Mouse (Mus musculus) ES-CJ7 (cell line): ENCODE results near the gene Cul5.

Source experiments
- DNase-seq: peaks from one replicate; pipeline ENCODE4 v3.0.0; 2011; ENCODE audit warnings: low read depth, low spot score

Cul5 gene

DNA sequence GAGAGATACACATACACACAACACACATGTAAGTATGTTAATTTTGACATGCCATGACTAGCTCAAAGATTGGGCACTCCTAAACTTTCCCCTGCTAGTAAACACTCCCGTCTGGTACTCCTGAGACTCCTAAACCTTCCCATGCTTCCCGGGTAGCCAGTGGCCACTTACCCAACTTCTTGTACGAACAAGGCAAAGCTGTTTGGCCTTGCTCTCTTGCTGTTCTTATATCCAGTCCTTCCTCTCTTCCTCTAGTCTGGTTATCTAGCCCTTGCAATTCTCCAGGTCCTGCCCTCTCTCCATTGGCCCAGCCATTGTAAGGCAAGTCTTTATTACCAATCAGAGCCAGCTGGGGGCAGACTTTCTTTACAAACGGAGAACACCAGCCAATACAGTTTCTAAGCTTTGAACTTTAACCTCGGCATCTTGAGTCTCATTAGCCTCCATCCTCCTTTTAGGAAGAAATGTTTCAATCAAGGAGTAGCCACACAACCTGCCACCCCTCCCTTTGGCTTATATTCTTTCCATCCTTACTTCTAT is at the start of gene Cul5:
TSS of gene Cul5 (minus strand) at position 335 of the 540 bp plus-strand sequence.
- DNase-seq: peak; percentile 89

- DNase-seq: peak; percentile 99
Measured at GRCm38 (mm10) chr9:53705992-53706696, 36.3 kb upstream of the Cul5 start, which contains the start of gene Rab39. TSS of gene Rab39 (minus strand) at chr9:53706232.

- DNase-seq: no peak
Measured at GRCm38 (mm10) chr9:53705491-53705991, 35.7 kb upstream of the Cul5 start.

DNA sequence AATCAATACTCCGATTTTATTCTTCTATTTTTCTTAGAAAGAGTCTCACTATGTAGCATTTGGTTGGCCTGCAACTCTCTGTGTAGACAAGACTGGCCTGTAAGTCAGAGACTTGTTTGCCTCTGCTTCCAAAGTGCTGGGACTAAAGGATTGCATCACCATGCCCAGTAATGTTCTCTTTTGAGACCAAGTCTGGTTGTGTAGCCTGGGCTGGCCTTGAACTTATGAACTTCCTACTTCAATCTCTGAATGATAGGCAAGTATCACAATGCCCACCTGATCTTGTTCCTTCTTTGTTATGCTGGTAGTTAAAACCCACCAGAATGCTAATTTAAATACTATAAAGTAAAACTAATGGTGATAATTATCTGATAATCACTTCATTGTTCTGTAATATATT is 33.2 kb upstream of the Cul5 start:
- DNase-seq: peak; percentile 65

GRCm38 (mm10) chr9:53700496-53700895 is 30.7 kb upstream of the Cul5 start:
- no peak for DNase-seq

DNA sequence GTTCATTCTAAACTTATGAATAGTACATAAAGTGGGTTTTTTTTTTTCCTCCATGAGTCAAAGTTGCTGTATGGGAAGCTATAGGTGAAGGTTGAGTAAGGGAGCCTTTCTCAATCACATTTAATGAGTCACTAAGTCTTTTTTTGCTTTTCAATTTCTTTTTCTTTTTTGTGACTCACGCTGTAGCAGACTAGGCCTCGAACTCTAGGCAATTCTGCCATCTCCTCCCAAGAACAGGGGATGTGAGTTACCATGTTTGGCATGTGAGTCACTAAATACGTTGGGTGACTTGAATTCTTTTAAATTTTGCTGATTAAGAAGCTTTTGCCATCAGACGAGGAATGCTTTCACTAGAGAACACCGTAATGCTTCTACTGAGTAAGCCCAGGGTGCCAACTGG is 26.0 kb upstream of the Cul5 start:
- DNase-seq: no peak

GRCm38 (mm10) chr9:53693718-53694117 is 23.9 kb upstream of the Cul5 start:
- DNase-seq: no peak

DNA sequence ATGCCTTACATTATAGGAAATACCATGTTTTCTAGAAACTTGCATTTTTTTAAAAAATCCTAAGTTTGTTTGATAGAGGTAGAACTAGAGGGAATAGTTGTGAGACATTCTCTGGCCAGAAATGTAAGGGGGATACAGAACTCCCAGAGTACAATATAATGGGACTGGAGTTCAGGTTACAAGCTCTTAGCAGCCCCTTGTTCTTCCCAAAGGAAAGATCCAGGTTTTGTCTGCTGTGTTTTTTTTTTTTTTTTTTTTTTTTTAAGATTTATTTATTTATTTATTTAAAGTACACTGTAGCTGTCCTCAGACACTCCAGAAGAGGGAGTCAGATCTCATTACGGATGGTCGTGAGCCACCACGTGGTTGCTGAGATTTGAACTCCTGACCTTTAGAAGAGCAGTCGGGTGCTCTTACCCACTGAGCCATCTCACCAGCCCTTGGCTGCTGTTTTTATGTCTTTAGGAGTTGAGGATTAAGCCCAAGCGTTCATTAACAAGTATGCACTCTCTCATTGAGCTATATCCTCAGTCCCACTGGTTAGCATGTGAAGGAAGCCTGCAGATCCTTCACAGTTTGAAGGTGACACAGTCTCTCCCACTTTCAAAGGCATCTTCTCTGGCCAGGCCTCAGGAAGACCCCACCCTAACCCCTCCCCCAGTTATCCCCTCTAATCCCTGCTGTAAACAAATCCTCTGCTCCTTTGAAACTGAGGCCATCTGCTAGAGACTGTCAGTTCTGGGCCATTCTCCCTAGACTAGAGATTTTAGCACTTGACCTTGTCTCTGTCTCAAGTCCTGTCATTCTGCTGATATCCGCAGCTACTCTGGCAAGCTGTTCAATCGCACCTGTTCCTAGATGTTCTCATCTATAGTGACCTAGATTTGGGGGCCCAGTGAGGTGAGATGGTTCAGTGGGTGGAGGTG is 22.2 kb upstream of the Cul5 start:
- peak; percentile 81 for DNase-seq

DNA sequence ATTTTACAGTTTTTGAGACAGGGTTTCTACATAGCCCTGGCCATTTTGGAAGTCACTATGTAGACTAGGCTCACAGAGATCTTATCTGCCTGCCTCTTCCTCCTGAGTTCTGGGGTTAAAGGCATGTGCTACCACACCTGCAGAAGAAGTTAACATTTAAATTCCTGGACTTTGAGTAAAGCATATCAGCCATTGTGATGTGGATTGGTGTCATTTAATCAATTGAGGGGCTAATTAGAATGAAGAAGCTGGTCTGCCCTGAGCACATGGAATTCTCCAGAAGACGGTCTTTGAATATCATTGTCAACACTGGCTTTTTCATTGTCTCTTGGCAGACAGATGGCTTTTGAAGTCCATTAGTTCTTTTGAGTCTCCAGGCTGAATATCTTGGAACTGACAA is 11.0 kb upstream of the Cul5 start:
- peak; percentile 76 for DNase-seq

- peak; percentile 63 for DNase-seq
Measured at GRCm38 (mm10) chr9:53676921-53677320, 7.1 kb upstream of the Cul5 start.

- peak; percentile 95 for DNase-seq
Measured at GRCm38 (mm10) chr9:53673571-53673970, 3.8 kb upstream of the Cul5 start.

GRCm38 (mm10) chr9:53667020-53667669 is 2.7 kb downstream of the Cul5 start:
- peak; percentile 91 for DNase-seq

DNA sequence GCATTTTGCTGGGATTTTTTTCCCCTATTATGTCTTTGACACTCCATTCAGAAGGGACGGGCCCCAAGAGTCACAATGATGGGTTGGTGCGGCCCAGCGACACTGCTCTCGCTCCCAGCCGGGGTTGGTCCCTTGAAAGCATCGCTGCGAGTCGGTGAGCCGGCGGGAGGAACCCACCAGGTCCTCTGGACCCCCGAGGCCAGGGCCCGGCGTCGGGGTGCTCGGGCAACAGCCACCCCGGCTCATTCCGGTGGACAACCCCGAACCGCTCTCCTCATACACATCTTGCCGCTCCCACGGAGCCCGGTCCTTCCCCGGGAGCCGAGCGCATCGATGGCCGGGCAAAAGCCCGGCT is 3.2 kb downstream of the Cul5 start:
- no peak for DNase-seq

DNA sequence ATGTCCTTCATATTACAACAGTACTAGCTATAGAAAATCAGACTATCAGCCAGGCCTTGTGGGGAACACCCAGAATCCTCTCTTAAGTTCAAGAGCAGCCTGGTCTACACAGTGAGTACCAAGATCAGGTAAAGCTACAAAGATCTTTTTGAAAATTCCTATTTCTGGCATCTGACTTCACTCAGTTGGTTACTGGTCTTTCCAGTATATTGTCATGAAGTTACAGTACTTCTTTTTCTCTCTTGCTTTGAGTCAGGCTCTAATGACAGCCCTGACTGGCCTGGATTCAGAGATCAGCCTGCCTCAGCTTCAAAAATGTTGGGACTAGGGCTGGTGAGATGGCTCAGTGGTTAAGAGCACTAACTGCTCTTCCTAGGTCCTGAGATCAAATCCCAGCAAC is 4.4 kb downstream of the Cul5 start:
- DNase-seq: no peak

- no peak for DNase-seq
Measured at GRCm38 (mm10) chr9:53664819-53665218, 5.0 kb downstream of the Cul5 start.

DNA sequence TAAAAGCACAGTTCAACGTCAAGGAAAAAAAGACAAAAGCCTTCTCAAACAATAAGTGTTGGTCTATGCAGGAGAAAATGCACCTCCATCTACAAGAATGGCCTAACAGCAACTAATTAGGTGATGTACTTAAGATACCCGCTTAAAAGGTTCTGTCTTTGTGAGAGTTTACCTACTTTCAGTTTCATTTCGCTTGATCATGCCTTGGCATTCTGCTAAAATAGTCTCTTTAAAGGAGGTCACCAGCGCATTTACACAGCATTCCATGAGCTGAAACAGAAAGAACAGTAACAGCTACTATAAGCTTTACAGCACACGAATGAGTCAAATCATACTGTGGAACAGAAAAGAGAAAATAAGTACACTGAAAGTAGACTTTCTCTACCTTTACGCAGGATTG is 35.0 kb downstream of the Cul5 start:
- no peak for DNase-seq

DNA sequence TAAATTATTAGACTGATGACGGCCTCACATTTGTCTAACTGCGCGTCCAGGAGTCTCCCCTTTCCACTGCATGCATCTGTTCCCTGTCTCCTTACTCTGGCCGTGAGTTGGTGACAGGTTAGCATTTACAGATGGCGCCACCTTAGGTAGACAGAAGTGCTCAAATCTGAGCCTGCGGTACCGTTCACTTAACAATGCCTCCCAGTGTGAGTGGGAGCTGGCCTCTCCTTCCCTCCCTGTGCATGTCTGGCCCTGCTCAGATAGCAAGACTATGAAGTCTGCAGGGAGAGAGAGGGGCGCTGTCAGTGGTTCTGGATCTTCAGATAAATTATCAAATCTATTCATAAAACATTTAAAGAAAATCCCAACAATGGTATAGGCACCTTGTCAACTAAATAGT is 54.6 kb downstream of the Cul5 start:
- peak; percentile 25 for DNase-seq

GRCm38 (mm10) chr9:53614286-53614685 is 55.5 kb downstream of the Cul5 start:
- DNase-seq: no peak

DNA sequence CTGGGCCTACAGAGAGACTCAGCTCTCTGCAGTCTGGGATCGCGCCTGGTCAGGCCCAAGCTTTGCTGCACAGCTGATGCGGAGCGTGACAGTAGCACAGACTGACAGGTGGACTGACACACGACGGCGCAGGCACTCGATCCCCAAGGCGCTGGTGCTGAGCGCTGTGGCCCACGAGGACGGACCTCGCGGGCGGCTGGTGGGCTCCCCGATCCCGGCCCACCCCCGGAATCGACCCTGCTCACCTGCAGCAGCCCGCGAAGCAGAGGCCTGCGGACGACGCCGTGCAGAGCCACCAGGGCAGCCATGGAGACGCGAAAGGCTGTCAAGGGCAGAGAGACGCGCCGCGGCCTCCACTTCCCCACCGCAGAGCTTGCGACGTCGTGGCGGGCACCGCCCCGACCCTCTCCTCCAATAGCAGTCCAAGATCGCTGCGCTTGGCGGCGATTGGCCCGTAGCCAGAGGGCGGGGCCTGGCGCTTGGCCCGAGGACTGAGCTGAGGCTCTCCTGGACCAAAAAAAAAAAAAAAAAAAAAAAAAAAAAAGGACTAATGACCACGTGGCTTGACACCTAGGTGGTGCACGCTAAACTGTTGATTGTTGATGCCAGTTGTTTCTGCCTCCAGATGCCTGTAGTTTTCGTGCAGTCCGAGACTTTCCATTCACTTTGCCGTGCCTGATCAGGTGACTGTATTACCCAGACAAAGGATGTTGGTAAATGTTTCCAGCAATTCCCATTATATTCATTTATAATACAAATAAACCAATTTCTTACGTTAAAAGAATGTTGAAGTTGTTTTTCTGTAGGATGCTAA is 59.6 kb downstream of the Cul5 start, which contains the start of gene Acat1:
TSS of gene Acat1 (minus strand) at position 415 of the 814 bp plus-strand sequence.
- peak; percentile 86 for DNase-seq

GRCm38 (mm10) chr9:53609306-53609967 is 60.4 kb downstream of the Cul5 start:
- DNase-seq: no peak
